Mouse (Mus musculus): Measurements from ENCODE around the gene Esrp2. TPM values are rescaled to one million over a fixed set of nuclear protein-coding genes. Genes with fewer than 3 reads are reported as not detected.

Gene Esrp2
- total RNA-seq (2014; fragmentation: Nextera tagmentation) (not detected in 2 replicates), total RNA-seq (2017) (0.06 TPM in 1 of 2 replicates, not detected in the other), polyA plus RNA-seq (2012) (not detected in 2 replicates)

DNA sequence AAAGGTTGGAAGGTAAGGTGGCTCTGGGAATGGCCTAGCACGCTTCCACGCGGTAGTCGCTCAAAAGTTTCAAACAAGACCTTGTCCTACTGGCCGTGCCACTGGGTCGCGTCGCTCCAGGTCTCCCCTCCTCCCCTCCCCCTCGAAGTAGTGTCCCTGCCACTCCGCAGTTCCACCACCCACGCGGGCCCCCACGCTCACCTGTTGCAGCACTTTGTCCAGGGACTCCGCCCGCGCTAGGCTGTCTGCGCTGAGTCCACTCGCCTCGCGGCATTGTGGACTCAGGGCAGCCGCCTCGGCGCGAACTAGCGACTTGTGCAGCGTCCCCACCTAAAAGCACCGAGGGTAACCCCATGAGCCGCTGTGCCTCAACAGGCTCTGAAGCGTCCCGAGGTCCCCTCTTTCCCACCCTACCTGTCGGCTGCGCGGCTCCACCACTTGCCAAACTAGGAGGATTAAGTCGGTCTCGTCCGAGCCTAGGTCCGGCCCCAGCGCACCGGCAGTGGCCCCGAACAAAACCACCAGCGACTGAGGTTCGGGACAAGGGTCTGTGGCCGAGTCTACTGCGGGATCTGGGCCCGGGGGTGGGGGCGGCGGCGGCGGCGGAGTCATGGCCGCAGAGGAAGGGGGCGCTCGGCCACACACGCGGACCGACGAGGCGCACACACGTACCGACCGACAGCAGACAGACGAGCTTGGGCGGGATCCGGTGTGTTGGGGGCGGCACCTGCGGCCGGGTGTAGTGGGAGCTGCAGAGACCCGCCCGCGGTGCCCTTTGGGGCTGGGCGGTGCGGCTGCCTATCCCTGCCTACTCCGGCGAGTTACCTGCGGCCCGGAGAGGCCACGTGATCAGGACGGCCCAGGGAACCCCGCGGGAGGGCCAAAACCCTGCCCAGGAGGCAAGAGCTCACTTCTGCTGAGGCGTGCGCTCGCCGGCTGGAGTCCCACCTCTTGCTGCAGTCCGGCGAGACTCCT is at the start of gene Esrp2:
TSS of gene Esrp2 (minus strand) at position 819 of the 975 bp plus-strand sequence.
- no peaks in the 10 kb centered on the region; the same call in 1 of the 2 replicates for H3K9me3 ChIP-seq (replicated peaks)
- DNase-seq (ENCODE audit: low spot score), result no peak
- TF ChIP-seq GATA2 (IDR thresholded peaks at IDR 0.05; ENCODE audit: borderline replicate concordance, low read depth, low read length) (no peak), TAL1 (conservative IDR thresholded peaks at IDR 0.05; ENCODE audit: low read depth, low read length) (no peak), CTCF (IDR thresholded peaks at IDR 0.05; ENCODE audit: low read depth, low read length) (no peak), GATA1 (IDR thresholded peaks at IDR 0.05; ENCODE audit: borderline replicate concordance, low read length) (no peak), POLR2AphosphoS5 (IDR thresholded peaks at IDR 0.05; ENCODE audit: insufficient replicate concordance, low read depth, low read length) (no peak)
- H3K36me3 ChIP-seq (replicated peaks), result peaks cover 30% of the 10 kb centered on the region
- peak within 1 kb of the TSS; percentile 63; the same call in 1 of the 2 replicates for H3K4me3 ChIP-seq (ENCODE audit: low read depth, low read length)
- peaks cover 67% of the 10 kb centered on the region for H3K27me3 ChIP-seq (ENCODE audit: insufficient read depth, low read length)
- no peak for ATAC-seq (ENCODE audit: extremely low read depth, insufficient number of reproducible peaks, low FRiP score, poor library complexity, severe bottlenecking)
- H3K4me1 ChIP-seq (ENCODE audit: insufficient read depth, low read depth, low read length), result peaks cover 41% of the 10 kb centered on the region

DNA sequence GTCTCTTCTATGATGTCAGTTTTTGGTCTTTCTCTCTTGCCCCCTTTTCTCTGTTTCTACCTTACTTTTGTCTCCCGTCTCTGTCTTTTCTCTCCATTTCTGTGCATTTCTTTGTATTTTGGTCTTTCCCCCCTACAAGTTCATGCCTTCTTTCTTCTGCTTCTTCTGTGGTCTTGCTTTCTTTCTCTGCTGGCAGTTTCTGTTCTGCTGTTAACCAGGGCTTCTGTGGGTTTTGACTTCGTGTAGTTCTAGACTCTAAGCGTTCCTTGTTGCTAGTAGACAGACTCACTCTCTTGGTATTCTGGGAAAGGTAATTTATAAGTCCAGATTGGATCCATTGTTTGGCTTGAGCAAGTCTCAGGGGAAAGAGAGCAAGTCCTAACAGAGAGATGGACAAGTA is 49.6 kb upstream of the Esrp2 start:
- ATAC-seq (ENCODE audit: extremely low read depth, insufficient number of reproducible peaks, low FRiP score, poor library complexity, severe bottlenecking) (no peak), DNase-seq (ENCODE audit: low spot score) (no peak)
- H3K4me1 ChIP-seq (ENCODE audit: insufficient read depth, low read depth, low read length), result peaks cover 22% of the 10 kb centered on the region
- no peak for TF ChIP-seq GATA1 (IDR thresholded peaks at IDR 0.05; ENCODE audit: borderline replicate concordance, low read length)
- no peak for TF ChIP-seq TAL1 (conservative IDR thresholded peaks at IDR 0.05; ENCODE audit: low read depth, low read length)
- no peak for TF ChIP-seq GATA2 (IDR thresholded peaks at IDR 0.05; ENCODE audit: borderline replicate concordance, low read depth, low read length)
- no peak for TF ChIP-seq POLR2AphosphoS5 (IDR thresholded peaks at IDR 0.05; ENCODE audit: insufficient replicate concordance, low read depth, low read length)
- no peak for TF ChIP-seq CTCF (IDR thresholded peaks at IDR 0.05; ENCODE audit: low read depth, low read length)
- H3K4me3 ChIP-seq (ENCODE audit: low read depth, low read length), result no peak overlapping the region
- H3K9me3 ChIP-seq (replicated peaks), result 0 out of 2 replicates have a peak, but pooled peaks cover 8% of the 10 kb centered on the region
- H3K36me3 ChIP-seq (replicated peaks), result no peaks in the 10 kb centered on the region
- peaks cover 82% of the 10 kb centered on the region for H3K27me3 ChIP-seq (ENCODE audit: insufficient read depth, low read length)

DNA sequence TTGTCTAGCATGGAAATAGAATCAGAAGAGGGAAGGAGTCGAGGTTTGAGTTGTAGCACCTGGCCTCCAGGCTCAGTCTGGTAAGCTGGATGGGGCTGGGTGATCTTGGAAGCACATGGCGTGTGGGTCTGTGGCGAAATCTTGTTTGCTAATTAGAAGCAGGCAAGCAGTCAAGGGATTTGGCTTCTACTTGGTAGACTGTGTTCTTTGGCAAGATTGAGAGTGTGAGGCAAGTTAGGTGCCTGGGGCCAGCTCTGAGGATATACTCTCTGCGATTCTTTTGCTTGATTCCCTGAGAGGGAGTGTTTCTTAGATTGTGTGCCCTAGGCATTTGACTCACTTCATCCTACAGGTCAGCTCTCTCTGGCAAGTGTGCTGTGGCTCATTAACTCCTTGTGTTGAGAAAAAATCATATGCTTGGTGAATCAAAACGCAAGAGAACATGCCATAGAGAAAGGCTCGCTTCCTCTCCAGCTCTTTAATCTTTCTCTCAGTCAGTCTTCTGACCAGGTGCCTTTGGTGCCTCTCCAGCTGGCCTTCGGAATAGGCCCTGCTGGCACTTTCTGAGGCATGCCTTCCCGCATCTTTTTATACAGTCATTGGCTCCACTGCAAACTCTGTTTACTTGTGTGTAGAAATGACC is 49.0 kb upstream of the Esrp2 start:
- H3K36me3 ChIP-seq (replicated peaks), result no peaks in the 10 kb centered on the region
- no peak for ATAC-seq (ENCODE audit: extremely low read depth, insufficient number of reproducible peaks, low FRiP score, poor library complexity, severe bottlenecking)
- H3K4me1 ChIP-seq (ENCODE audit: insufficient read depth, low read depth, low read length), result peaks cover 16% of the 10 kb centered on the region

DNA sequence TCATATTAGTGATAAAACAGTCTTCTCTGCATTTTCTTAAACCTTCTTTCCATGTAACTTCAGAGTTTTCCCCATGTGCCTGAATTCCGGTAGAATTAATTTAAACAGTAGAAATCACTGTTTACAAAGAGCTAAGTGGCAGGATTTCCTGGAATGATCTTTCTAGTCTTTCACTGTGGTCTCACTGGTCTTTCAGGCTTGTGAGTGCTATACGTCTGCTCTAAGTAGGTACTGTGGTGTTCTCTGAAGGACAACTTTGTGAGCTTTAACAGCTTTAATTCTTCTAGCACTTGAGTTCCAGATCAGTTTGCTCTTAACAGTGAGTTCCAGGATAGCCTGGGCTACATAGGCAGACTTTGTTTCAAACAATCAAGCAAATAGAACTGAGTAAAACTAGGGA is 41.7 kb upstream of the Esrp2 start:
- H3K36me3 ChIP-seq (replicated peaks), result no peaks in the 10 kb centered on the region
- no peak for ATAC-seq (ENCODE audit: extremely low read depth, insufficient number of reproducible peaks, low FRiP score, poor library complexity, severe bottlenecking)
- peaks cover 69% of the 10 kb centered on the region for H3K27me3 ChIP-seq (ENCODE audit: insufficient read depth, low read length)

More for the DNA sequence above, 49.0 kb upstream of the Esrp2 start:
- H3K27me3 ChIP-seq (ENCODE audit: insufficient read depth, low read length), result peaks cover 83% of the 10 kb centered on the region
- TF ChIP-seq GATA1 (IDR thresholded peaks at IDR 0.05; ENCODE audit: borderline replicate concordance, low read length) (no peak), TAL1 (conservative IDR thresholded peaks at IDR 0.05; ENCODE audit: low read depth, low read length) (no peak), CTCF (IDR thresholded peaks at IDR 0.05; ENCODE audit: low read depth, low read length) (no peak), POLR2AphosphoS5 (IDR thresholded peaks at IDR 0.05; ENCODE audit: insufficient replicate concordance, low read depth, low read length) (no peak), GATA2 (IDR thresholded peaks at IDR 0.05; ENCODE audit: borderline replicate concordance, low read depth, low read length) (no peak)
- DNase-seq (ENCODE audit: low spot score), result no peak
- 0 out of 2 replicates have a peak, but pooled peaks cover 8% of the 10 kb centered on the region for H3K9me3 ChIP-seq (replicated peaks)
- H3K4me3 ChIP-seq (ENCODE audit: low read depth, low read length), result no peak overlapping the region

DNA sequence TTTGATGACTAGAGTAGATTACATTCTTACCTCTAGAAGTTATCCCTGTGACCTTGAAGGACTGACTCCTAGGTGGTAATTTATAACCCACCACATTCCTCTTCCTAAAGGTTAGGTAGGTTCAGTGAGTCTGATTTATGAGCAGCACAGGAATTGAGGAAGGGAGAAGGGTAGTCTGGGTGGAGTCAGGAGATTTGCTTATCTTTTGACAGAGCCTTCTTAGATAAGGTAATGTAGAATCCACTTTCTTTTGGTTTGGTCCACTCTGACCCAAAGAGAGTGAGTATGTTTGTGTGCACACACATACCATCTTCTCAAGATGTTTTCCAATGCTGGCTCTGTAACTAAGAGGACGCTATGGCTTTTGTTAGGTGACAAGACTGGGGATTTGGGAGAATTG is 40.8 kb upstream of the Esrp2 start:
- no peak overlapping the region for H3K4me3 ChIP-seq (ENCODE audit: low read depth, low read length)
- peaks cover 66% of the 10 kb centered on the region for H3K27me3 ChIP-seq (ENCODE audit: insufficient read depth, low read length)
- DNase-seq (ENCODE audit: low spot score), result no peak
- H3K36me3 ChIP-seq (replicated peaks), result no peaks in the 10 kb centered on the region
- peaks cover 16% of the 10 kb centered on the region for H3K4me1 ChIP-seq (ENCODE audit: insufficient read depth, low read depth, low read length)
- ATAC-seq (ENCODE audit: extremely low read depth, insufficient number of reproducible peaks, low FRiP score, poor library complexity, severe bottlenecking), result no peak
- TF ChIP-seq CTCF (IDR thresholded peaks at IDR 0.05; ENCODE audit: low read depth, low read length), result no peak
- no peak for TF ChIP-seq GATA2 (IDR thresholded peaks at IDR 0.05; ENCODE audit: borderline replicate concordance, low read depth, low read length)
- no peak for TF ChIP-seq GATA1 (IDR thresholded peaks at IDR 0.05; ENCODE audit: borderline replicate concordance, low read length)
- TF ChIP-seq TAL1 (conservative IDR thresholded peaks at IDR 0.05; ENCODE audit: low read depth, low read length), result no peak
- TF ChIP-seq POLR2AphosphoS5 (IDR thresholded peaks at IDR 0.05; ENCODE audit: insufficient replicate concordance, low read depth, low read length), result no peak
- H3K9me3 ChIP-seq (replicated peaks), result no peaks in the 10 kb centered on the region

More for the DNA sequence above, 41.7 kb upstream of the Esrp2 start:
- peaks cover 16% of the 10 kb centered on the region for H3K4me1 ChIP-seq (ENCODE audit: insufficient read depth, low read depth, low read length)
- TF ChIP-seq POLR2AphosphoS5 (IDR thresholded peaks at IDR 0.05; ENCODE audit: insufficient replicate concordance, low read depth, low read length) (no peak), GATA1 (IDR thresholded peaks at IDR 0.05; ENCODE audit: borderline replicate concordance, low read length) (no peak), TAL1 (conservative IDR thresholded peaks at IDR 0.05; ENCODE audit: low read depth, low read length) (no peak), CTCF (IDR thresholded peaks at IDR 0.05; ENCODE audit: low read depth, low read length) (no peak), GATA2 (IDR thresholded peaks at IDR 0.05; ENCODE audit: borderline replicate concordance, low read depth, low read length) (no peak)
- no peak for DNase-seq (ENCODE audit: low spot score)
- H3K4me3 ChIP-seq (ENCODE audit: low read depth, low read length), result no peak overlapping the region
- H3K9me3 ChIP-seq (replicated peaks), result no peaks in the 10 kb centered on the region

Measured in G1E (cell line).